Mouse (Mus musculus): ENCODE measurements around the gene Dock4.

The Dock4 gene

DNA sequence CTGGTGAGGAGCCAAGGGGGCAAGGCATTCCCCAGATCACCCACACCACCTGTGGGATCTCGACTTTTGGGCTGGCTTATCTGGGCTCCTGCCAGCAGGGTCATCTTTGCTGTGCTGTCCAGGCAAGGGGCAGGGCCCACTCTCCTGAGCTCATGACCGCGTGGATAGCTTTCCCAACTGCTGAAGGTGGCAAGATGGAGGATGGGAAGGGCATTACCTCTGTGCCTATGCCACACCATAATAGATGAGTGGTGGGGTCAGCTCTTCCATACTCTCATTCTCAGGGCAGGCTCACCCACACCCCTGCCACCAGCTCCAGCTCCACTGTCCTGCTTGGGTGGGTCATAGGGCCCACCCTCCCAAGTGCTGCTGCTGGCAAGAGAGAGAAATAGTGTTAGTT lies 439.2 kb downstream of the Dock4 start:
- CTCF ChIA-PET = no interaction called here

DNA sequence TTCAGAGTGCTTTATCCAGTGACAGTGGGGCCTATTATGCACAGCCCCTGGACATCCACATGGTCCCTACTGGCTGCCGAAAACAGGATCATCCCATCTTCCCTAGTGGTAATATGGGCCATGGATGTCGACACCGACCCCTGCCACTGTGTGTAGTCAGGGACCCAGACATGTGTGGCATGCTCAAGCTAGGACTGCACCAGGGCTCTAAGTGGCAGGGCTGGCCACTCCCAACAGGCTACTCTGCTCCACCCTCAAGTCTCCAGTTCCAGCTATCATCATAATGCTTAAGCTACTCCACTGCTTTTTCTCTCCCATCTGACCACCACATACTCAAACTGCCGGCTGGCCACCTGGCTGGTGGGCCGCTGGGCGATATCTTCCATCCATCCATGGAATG lies 439.6 kb downstream of the Dock4 start:
- CTCF ChIA-PET = no interaction called here

- CTCF ChIA-PET = no interaction called here
Measured at GRCm38 (mm10) chr12:40887496-40887895, 441.7 kb downstream of the Dock4 start.

DNA sequence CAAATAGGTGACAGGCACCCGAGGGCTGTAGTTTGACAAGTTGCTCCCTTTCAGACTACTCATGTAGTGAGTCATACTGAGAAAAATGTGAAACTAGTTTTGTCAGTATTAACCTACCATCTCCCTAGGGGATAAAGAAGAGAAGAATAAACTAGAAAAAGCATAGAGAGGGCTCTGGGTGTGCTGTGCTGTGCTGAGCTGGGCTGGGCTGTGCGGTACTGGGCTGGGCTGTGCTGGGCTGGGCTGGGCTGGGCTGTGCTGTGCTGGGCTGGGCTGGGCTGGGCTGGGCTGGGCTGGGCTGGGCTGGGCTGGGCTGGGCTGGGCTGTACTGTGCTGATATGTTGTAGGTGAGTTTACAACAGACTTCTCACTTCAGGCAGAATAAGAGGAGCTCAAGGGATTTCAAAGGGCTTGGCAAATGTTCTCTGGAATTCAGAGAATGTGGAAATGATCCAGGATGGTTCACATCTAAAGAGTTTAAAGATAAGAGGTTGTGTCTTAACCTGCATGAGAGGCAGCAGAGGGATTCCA lies 442.6 kb downstream of the Dock4 start:
- CTCF ChIA-PET = interaction anchor here (0.7 kb wide), 1 partner anchor 709 kb away, joined by 4 read pairs; no protein-coding TSS in a partner anchor

- CTCF ChIA-PET = interaction anchor here (0.7 kb wide), 1 partner anchor 709 kb away, joined by 4 read pairs; no protein-coding TSS in a partner anchor
Measured at GRCm38 (mm10) chr12:40888829-40889228, 443.1 kb downstream of the Dock4 start.

GRCm38 (mm10) chr12:40889534-40889933 lies 443.8 kb downstream of the Dock4 start:
- CTCF ChIA-PET = no interaction called here

DNA sequence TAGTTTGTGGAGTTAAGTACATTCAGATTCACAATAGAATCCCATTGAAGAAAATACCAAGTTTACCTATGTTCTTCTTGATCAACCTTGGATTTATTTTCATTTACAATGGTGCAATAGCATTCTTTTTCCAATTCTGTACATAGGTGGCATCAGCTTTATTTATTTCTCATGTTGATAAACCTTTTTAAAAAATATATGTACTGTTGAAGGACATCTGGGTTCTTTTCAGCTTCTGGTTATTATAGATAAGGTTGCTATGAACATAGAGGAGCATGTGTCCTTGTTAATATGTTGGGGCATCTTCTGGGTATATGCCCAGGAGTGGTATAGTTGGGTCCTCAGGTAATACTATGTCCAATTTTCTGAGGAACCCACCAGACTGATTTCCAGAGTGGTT lies 445.4 kb downstream of the Dock4 start:
- CTCF ChIA-PET = no interaction called here

DNA sequence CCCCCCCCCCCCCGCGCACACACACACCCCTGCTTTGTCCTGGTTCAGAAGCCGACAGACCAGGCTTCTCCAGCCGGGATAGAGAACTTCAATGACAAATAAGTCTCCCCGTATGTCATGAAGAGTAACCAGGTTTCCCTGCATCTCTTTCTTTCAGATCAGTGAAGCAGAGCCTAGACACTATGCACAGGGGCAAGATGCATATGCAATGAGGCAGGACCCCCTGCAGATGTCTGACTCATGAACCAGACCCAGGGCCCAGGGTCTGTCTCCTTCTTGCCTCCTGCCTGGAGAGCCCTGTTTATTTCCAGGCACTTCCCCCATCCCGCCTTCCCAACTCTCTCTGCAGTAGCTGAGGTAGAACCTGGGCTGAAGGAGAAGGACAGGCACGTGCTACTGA lies 448.0 kb downstream of the Dock4 start:
- CTCF ChIA-PET = no interaction called here

- CTCF ChIA-PET = no interaction called here
Measured at GRCm38 (mm10) chr12:40894695-40895094, 448.9 kb downstream of the Dock4 start.
